Mouse (Mus musculus) midbrain, postnatal 0 days (tissue): ENCODE measurements around the gene Coq2. TPM values are rescaled to one million over a fixed set of nuclear protein-coding genes. Genes with fewer than 3 reads are reported as not detected.

ENCODE experiments used
- ATAC-seq: fragments of 200-750 bp; cut with Nextera tagmentation; 2 replicates; pipeline ENCODE4 v1.8.0; 2017; ENCODE audit warnings: moderate number of reproducible peaks, mild to moderate bottlenecking, moderate TSS enrichment, moderate library complexity; ENCODE audit not compliant: low FRiP score
- DNase-seq: peaks from one replicate; pipeline ENCODE4 v3.0.0-alpha.2; 2015; ENCODE audit warnings: low spot score
- H3K27ac ChIP-seq: fragments of 300-500 bp; sonication (generic); 2 replicates; pipeline ENCODE4 v1.5.1; 2014; ENCODE audit warnings: low read depth, mild to moderate bottlenecking, low read length, mixed read lengths
- H3K27me3 ChIP-seq: fragments of 300-500 bp; sonication (generic); 2 replicates; pipeline ENCODE4 v1.6.1; 2014; ENCODE audit warnings: low read length, control low read depth, mixed read lengths; ENCODE audit not compliant: insufficient read depth
- H3K36me3 ChIP-seq: fragments of 300-500 bp; sonication (generic); 2 replicates; pipeline ENCODE4 v1.6.1; 2014; ENCODE audit warnings: low read length, control low read depth, mixed read lengths; ENCODE audit not compliant: insufficient read depth
- H3K4me1 ChIP-seq: fragments of 300-500 bp; sonication (generic); 2 replicates; pipeline ENCODE4 v1.6.1; 2014; ENCODE audit warnings: mild to moderate bottlenecking, control low read depth, antibody characterized with exemption, low read length, mixed read lengths; ENCODE audit not compliant: insufficient read depth
- H3K4me2 ChIP-seq: fragments of 300-500 bp; sonication (generic); 2 replicates; pipeline ENCODE4 v1.6.1; 2014; ENCODE audit warnings: low read depth, mild to moderate bottlenecking, low read length, mixed read lengths; ENCODE audit not compliant: poor library complexity, severe bottlenecking
- H3K4me3 ChIP-seq: fragments of 300-500 bp; sonication (generic); 2 replicates; pipeline ENCODE4 v1.5.1; 2014; ENCODE audit warnings: low read depth, mild to moderate bottlenecking, low read length, moderate library complexity
- H3K9ac ChIP-seq: fragments of 300-500 bp; sonication (generic); replicated peaks from 2 replicates; pipeline ENCODE4 v1.6.1; 2014; ENCODE audit warnings: mild to moderate bottlenecking, low read length, moderate library complexity, mixed read lengths; ENCODE audit not compliant: poor library complexity, severe bottlenecking
- H3K9me3 ChIP-seq: fragments of 300-500 bp; sonication (generic); 2 replicates; pipeline ENCODE4 v1.6.1; 2016; ENCODE audit warnings: low read length, control low read depth
- CTCF ChIP-seq: IDR thresholded peaks from 2 replicates; pipeline ENCODE4 v1.5.1; 2016; ENCODE audit warnings: antibody characterized with exemption, mild to moderate bottlenecking
- WGBS: fragments of 180-500 bp; shearing (Covaris S2); extraction: QIAGEN DNeasy Blood & Tissue Kit; methylation state at CpG from one replicate; pipeline ENCODE4 v1.1.7; 2014; 5-methylcytosine and 5-hydroxymethylcytosine counted together
- polyA plus RNA-seq: library from polyadenylated mRNA; unstranded; fragments of >200 nt; fragmentation: Nextera tagmentation; extraction: Ambion mirVana; gene quantifications from 2 replicates; pipeline ENCODE4 v1.2.1, GENCODE M21; 2015
- total RNA-seq: library from RNA; depleted of rRNA; stranded (reverse); fragments of >200 nt; gene quantifications from 2 replicates; pipeline ENCODE4 v1.2.3, GENCODE M21; 2014

Gene Coq2
- total and polyA plus RNA-seq, 2 experiments from 2014 or later, result 68.2 to 96.0 TPM

GRCm38 (mm10) chr5:100652327-100652726 is 22.6 kb downstream of the Coq2 start:
- no peak overlapping the region for H3K4me2 ChIP-seq
- H3K4me1 ChIP-seq, result no peaks in the 10 kb centered on the region
- 92% methylated on average over 9 of the region's 9 CpGs for WGBS
- H3K9me3 ChIP-seq, result no peaks in the 10 kb centered on the region
- H3K4me3 ChIP-seq, result no peak overlapping the region
- no peak for TF ChIP-seq CTCF
- H3K27ac ChIP-seq, result no peak overlapping the region
- DNase-seq, result no peak
- no peak for ATAC-seq
- no peak overlapping the region for H3K9ac ChIP-seq
- peaks cover 19% of the 10 kb centered on the region; the same call in 1 of the 2 replicates for H3K36me3 ChIP-seq
- no peaks in the 10 kb centered on the region for H3K27me3 ChIP-seq

- Histone ChIP-seq H3K9ac (no peak overlapping the region), H3K4me1 (no peaks in the 10 kb centered on the region), H3K4me2 (no peak overlapping the region), H3K4me3 (no peak overlapping the region), H3K27me3 (no peaks in the 10 kb centered on the region), H3K36me3 (peaks cover 13% of the 10 kb centered on the region; the same call in 1 of the 2 replicates), H3K27ac (no peak overlapping the region), H3K9me3 (no peaks in the 10 kb centered on the region)
- 84% methylated on average over 10 of the region's 10 CpGs for WGBS
- DNase-seq (no peak), ATAC-seq (no peak)
- TF ChIP-seq CTCF, result no peak
Measured at GRCm38 (mm10) chr5:100651486-100651885, 23.5 kb downstream of the Coq2 start.

GRCm38 (mm10) chr5:100650969-100651368 is 24.0 kb downstream of the Coq2 start:
- no peak for DNase-seq
- Histone ChIP-seq H3K36me3 (peaks cover 8% of the 10 kb centered on the region; the same call in 1 of the 2 replicates), H3K4me3 (no peak overlapping the region), H3K27ac (no peak overlapping the region), H3K4me2 (no peak overlapping the region), H3K9me3 (no peaks in the 10 kb centered on the region), H3K4me1 (no peaks in the 10 kb centered on the region), H3K27me3 (no peaks in the 10 kb centered on the region), H3K9ac (no peak overlapping the region)
- 89% methylated on average over 7 of the region's 7 CpGs for WGBS
- no peak for ATAC-seq
- no peak for TF ChIP-seq CTCF

GRCm38 (mm10) chr5:100648546-100648945 is 26.4 kb downstream of the Coq2 start:
- H3K4me3 ChIP-seq, result no peak overlapping the region
- ATAC-seq (no peak), DNase-seq (no peak)
- H3K9me3 ChIP-seq, result no peaks in the 10 kb centered on the region
- H3K4me2 ChIP-seq, result no peak overlapping the region
- no peaks in the 10 kb centered on the region for H3K4me1 ChIP-seq
- H3K9ac ChIP-seq, result no peak overlapping the region
- H3K27ac ChIP-seq, result no peak overlapping the region
- 49% methylated on average over 5 of the region's 6 CpGs for WGBS
- no peaks in the 10 kb centered on the region for H3K27me3 ChIP-seq
- no peak for TF ChIP-seq CTCF
- H3K36me3 ChIP-seq, result no peaks in the 10 kb centered on the region

GRCm38 (mm10) chr5:100648046-100648445 is 26.9 kb downstream of the Coq2 start:
- TF ChIP-seq CTCF, result no peak
- H3K4me2 ChIP-seq, result no peak overlapping the region
- ATAC-seq (no peak), DNase-seq (no peak)
- no peaks in the 10 kb centered on the region for H3K27me3 ChIP-seq
- no peak overlapping the region for H3K9ac ChIP-seq
- no peaks in the 10 kb centered on the region for H3K4me1 ChIP-seq
- no peaks in the 10 kb centered on the region for H3K9me3 ChIP-seq
- no peak overlapping the region for H3K4me3 ChIP-seq
- no peak overlapping the region for H3K27ac ChIP-seq
- H3K36me3 ChIP-seq, result no peaks in the 10 kb centered on the region
- 55% methylated on average over 10 of the region's 10 CpGs for WGBS

GRCm38 (mm10) chr5:100646558-100646957 is 28.4 kb downstream of the Coq2 start:
- H3K9me3 ChIP-seq, result no peaks in the 10 kb centered on the region

More at GRCm38 (mm10) chr5:100646558-100646957, 28.4 kb downstream of the Coq2 start:
- no peak for TF ChIP-seq CTCF
- Histone ChIP-seq H3K4me3 (no peak overlapping the region), H3K27ac (no peak overlapping the region), H3K36me3 (no peaks in the 10 kb centered on the region), H3K9ac (no peak overlapping the region), H3K27me3 (no peaks in the 10 kb centered on the region), H3K4me1 (no peaks in the 10 kb centered on the region), H3K4me2 (no peak overlapping the region)
- DNase-seq (no peak), ATAC-seq (no peak)
- 74% methylated on average over 4 of the region's 4 CpGs for WGBS
